Mouse (Mus musculus): Measurements from ENCODE around the gene Lctl.

GRCm38 (mm10) chr9:64105301-64105700 lies 11.6 kb upstream of the Lctl start:
- no peak for TF ChIP-seq POLR2A (IDR thresholded peaks at IDR 0.05; ENCODE audit: low read depth, low read length)
- TF ChIP-seq CTCF (IDR thresholded peaks at IDR 0.05; ENCODE audit: extremely low read depth, insufficient read depth, insufficient read length, insufficient replicate concordance) = no peak
